Mouse (Mus musculus) skeletal muscle tissue, postnatal 0 days (tissue): ENCODE measurements around the gene Lrrc40. TPM values are rescaled to one million over a fixed set of nuclear protein-coding genes. Genes with fewer than 3 reads are reported as not detected.

Experiments used
- polyA plus RNA-seq: library from polyadenylated mRNA; unstranded; fragments of >200 nt; fragmentation: Nextera tagmentation; extraction: Ambion mirVana; gene quantifications from 2 replicates; pipeline ENCODE4 v1.2.1, GENCODE M21; 2015

The Lrrc40 gene
- polyA plus RNA-seq, result 14.7 and 16.5 TPM in 2 replicates

GRCm38 (mm10) chr3:158036329-158036988, at the start of gene Lrrc40, which contains the start of gene Srsf11:
Gene Lrrc40 (plus strand): TSS chr3:158036662.
Gene Srsf11 (minus strand): TSS chr3:158036639.

Other genes starting within 250 kb of the Lrrc40 start
- 1.8 and 6.3 TPM in 2 replicates for gene Cth, start 111.6 kb upstream of the Lrrc40 start, polyA plus RNA-seq
- 10.3 and 11.8 TPM in 2 replicates for gene Ankrd13c, start 89.4 kb upstream of the Lrrc40 start, polyA plus RNA-seq
- 127 and 131 TPM in 2 replicates for gene Srsf11, start within 50 bp of the Lrrc40 start, polyA plus RNA-seq